Mouse (Mus musculus): Measurements from ENCODE around the gene Ppp1r2. TPM values are rescaled to one million over a fixed set of nuclear protein-coding genes. Genes with fewer than 3 reads are reported as not detected.

Ppp1r2 gene
- polyA plus RNA-seq, 1 experiment = 89.0 TPM

GRCm38 (mm10) chr16:31231591-31231990 lies 43.5 kb downstream of the Ppp1r2 start:
- 81% methylated on average over 5 of the region's 5 CpGs for WGBS
- DNase-seq = no peak
- no peak for TF ChIP-seq CTCF (IDR thresholded peaks at IDR 0.05; ENCODE audit: insufficient read depth, low read length)
- TF ChIP-seq POLR2A (IDR thresholded peaks at IDR 0.05; ENCODE audit: borderline replicate concordance, extremely low read depth, low read depth, low read length) = no peak
- Histone ChIP-seq H3K4me1 (ENCODE audit: control insufficient read depth, insufficient read depth, low read length) (peaks cover 7% of the 10 kb centered on the region; the same call in 1 of the 2 replicates), H3K4me3 (replicated peaks; ENCODE audit: extremely low read depth, low read depth, low read length) (no peak overlapping the region)

- Histone ChIP-seq H3K4me1 (ENCODE audit: control insufficient read depth, insufficient read depth, low read length) (no peaks in the 10 kb centered on the region), H3K4me3 (replicated peaks; ENCODE audit: extremely low read depth, low read depth, low read length) (no peak overlapping the region)
- TF ChIP-seq CTCF (IDR thresholded peaks at IDR 0.05; ENCODE audit: insufficient read depth, low read length) = no peak
- TF ChIP-seq POLR2A (IDR thresholded peaks at IDR 0.05; ENCODE audit: borderline replicate concordance, extremely low read depth, low read depth, low read length) = no peak
- 98% methylated on average over 1 of the region's 1 CpGs for WGBS
- DNase-seq = no peak
Measured at GRCm38 (mm10) chr16:31227746-31228145, 47.3 kb downstream of the Ppp1r2 start.

DNA sequence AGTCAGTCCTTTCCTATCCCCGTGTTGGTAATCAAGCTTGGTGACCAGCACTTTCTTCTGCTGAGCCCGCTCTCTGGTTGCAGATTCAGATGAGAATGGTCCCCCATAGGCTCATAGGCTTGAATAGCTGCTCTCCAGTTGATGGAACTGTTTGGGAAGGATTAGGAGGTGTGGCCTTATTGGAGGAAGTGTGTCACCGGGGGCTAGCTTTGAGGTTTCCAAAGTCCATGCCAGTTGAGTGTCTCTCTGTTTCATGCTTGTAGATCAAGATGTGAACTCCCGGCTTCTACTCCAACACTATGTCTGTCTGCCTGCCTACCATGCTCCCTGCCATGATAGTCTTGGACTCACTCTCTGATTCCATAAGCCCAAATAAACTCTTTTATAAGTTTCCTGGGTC lies 59.8 kb downstream of the Ppp1r2 start:
- no peak for TF ChIP-seq POLR2A (IDR thresholded peaks at IDR 0.05; ENCODE audit: borderline replicate concordance, extremely low read depth, low read depth, low read length)
- TF ChIP-seq CTCF (IDR thresholded peaks at IDR 0.05; ENCODE audit: insufficient read depth, low read length) = no peak
- 94% methylated on average over 4 of the region's 4 CpGs for WGBS
- DNase-seq = no peak
- Histone ChIP-seq H3K4me1 (ENCODE audit: control insufficient read depth, insufficient read depth, low read length) (peaks cover 3% of the 10 kb centered on the region; the same call in 1 of the 2 replicates), H3K4me3 (replicated peaks; ENCODE audit: extremely low read depth, low read depth, low read length) (no peak overlapping the region)

DNA sequence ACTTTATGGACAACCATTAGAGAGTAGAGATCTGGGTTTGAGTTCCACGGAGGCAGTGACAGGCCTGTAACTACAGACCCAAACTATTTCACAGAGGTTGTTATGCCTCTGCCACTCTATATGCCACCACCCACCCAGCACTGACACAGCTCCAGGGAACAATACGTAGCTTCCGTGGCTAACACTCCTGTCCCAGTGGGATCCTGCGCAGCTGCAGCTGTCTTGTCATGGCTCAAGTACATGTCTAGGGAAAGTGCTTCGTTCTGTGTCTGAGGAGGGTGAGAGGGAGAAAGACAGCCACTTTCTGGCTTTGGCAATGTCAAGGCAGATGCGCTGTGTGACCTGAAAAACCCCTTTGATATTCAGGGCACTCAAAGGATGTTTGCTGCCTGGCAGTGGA lies 61.6 kb downstream of the Ppp1r2 start:
- no peak for DNase-seq
- TF ChIP-seq POLR2A (IDR thresholded peaks at IDR 0.05; ENCODE audit: borderline replicate concordance, extremely low read depth, low read depth, low read length) = no peak
- peaks cover 10% of the 10 kb centered on the region for H3K4me1 ChIP-seq (ENCODE audit: control insufficient read depth, insufficient read depth, low read length)
- WGBS = 93% methylated on average over 6 of the region's 6 CpGs
- no peak overlapping the region for H3K4me3 ChIP-seq (replicated peaks; ENCODE audit: extremely low read depth, low read depth, low read length)

DNA sequence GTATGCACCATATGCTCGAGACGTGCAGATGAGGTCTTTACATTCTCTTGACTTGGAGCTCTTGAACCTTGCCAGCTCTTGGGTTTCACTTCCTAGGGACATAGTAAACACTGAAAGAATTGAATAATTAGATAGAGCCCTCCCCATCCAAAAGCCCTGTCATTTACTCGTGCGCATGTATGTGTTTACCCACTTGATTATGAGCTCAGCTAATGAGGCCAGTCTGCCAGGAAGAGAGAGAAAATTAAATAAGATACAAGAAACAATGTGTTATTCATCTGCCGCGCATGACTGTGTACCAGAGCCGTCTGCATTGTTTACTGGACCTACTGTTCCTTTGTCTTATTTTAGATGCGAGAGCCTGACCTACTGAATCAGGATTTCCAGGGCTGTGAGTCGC lies 63.6 kb downstream of the Ppp1r2 start:
- peaks cover 10% of the 10 kb centered on the region for H3K4me1 ChIP-seq (ENCODE audit: control insufficient read depth, insufficient read depth, low read length)
- TF ChIP-seq CTCF (IDR thresholded peaks at IDR 0.05; ENCODE audit: insufficient read depth, low read length) = no peak
- no peak for TF ChIP-seq POLR2A (IDR thresholded peaks at IDR 0.05; ENCODE audit: borderline replicate concordance, extremely low read depth, low read depth, low read length)
- 36% methylated on average over 9 of the region's 9 CpGs for WGBS
- H3K4me3 ChIP-seq (replicated peaks; ENCODE audit: extremely low read depth, low read depth, low read length) = no peak overlapping the region
- no peak for DNase-seq

DNA sequence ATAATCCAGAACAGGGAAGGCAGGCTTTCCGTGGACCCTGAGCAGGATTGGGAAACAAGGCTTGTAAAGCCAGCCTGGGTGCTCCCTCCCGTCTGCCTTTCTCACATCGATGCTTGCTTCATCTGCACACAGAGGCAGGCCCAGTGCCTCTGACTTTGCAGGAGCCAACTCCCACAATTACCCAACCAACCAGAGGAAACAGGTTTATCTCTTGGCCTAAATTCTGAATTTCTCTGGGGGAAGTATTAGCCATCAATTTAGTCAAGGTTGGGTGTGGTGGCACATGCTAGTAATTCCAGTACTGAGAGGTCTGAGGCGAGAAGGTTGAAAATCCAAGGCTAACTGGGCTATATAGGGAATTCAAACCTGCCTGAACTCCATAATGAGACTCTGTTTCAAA lies 64.6 kb downstream of the Ppp1r2 start:
- no peak for DNase-seq
- Histone ChIP-seq H3K4me3 (replicated peaks; ENCODE audit: extremely low read depth, low read depth, low read length) (no peak overlapping the region), H3K4me1 (ENCODE audit: control insufficient read depth, insufficient read depth, low read length) (peaks cover 10% of the 10 kb centered on the region)
- TF ChIP-seq POLR2A (IDR thresholded peaks at IDR 0.05; ENCODE audit: borderline replicate concordance, extremely low read depth, low read depth, low read length) (no peak), CTCF (IDR thresholded peaks at IDR 0.05; ENCODE audit: insufficient read depth, low read length) (no peak)
- 35% methylated on average over 4 of the region's 4 CpGs for WGBS

DNA sequence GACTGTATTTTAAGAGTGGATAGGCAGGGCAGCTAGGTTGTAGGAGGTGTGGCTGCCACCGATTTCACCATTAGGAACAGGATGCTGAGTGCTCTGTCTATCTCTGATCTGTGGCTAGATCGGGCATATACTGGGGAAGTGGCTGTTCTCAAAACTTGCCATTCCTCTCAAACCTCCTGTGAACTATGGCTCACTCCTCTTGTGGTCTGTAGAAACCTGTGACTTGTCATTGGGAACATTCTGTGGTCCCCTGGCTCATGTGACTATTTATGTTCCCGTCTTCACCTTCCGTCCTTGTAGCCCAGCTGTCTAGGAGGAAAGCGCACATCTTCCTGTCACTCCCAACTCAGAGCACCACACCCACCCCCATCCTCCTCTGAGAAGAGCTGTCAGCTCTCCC lies 65.2 kb downstream of the Ppp1r2 start:
- Histone ChIP-seq H3K4me1 (ENCODE audit: control insufficient read depth, insufficient read depth, low read length) (peaks cover 10% of the 10 kb centered on the region), H3K4me3 (replicated peaks; ENCODE audit: extremely low read depth, low read depth, low read length) (no peak overlapping the region)
- 35% methylated on average over 5 of the region's 5 CpGs for WGBS
- TF ChIP-seq CTCF (IDR thresholded peaks at IDR 0.05; ENCODE audit: insufficient read depth, low read length) (no peak), POLR2A (IDR thresholded peaks at IDR 0.05; ENCODE audit: borderline replicate concordance, extremely low read depth, low read depth, low read length) (no peak)
- no peak for DNase-seq

- 73% methylated on average over 7 of the region's 7 CpGs for WGBS
- TF ChIP-seq POLR2A (IDR thresholded peaks at IDR 0.05; ENCODE audit: borderline replicate concordance, extremely low read depth, low read depth, low read length) = no peak
- no peak for TF ChIP-seq CTCF (IDR thresholded peaks at IDR 0.05; ENCODE audit: insufficient read depth, low read length)
- Histone ChIP-seq H3K4me3 (replicated peaks; ENCODE audit: extremely low read depth, low read depth, low read length) (no peak overlapping the region), H3K4me1 (ENCODE audit: control insufficient read depth, insufficient read depth, low read length) (peaks cover 7% of the 10 kb centered on the region)
- DNase-seq = no peak
Measured at GRCm38 (mm10) chr16:31205726-31206125, 69.4 kb downstream of the Ppp1r2 start.

DNA sequence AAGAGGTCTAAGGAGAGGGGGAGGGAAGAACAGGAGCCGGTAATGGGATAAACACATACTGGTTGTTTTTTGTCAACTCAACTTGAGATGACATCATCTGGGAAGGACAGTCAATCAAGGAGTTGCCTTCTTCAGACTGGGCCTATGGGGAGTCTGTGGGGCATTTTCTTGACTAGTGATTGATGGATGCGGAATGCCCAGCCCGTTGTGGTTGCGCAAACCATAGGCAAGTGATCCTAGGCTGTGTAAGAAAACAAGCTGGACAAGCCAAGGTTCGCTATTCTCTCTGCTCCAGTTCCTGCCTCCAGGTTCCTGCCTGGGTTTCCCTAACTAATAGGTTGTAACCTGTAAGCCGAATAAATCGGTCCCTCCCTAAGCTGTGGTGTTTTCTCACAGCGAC lies 69.9 kb downstream of the Ppp1r2 start:
- DNase-seq = no peak
- WGBS = 85% methylated on average over 8 of the region's 8 CpGs
- TF ChIP-seq CTCF (IDR thresholded peaks at IDR 0.05; ENCODE audit: insufficient read depth, low read length) (no peak), POLR2A (IDR thresholded peaks at IDR 0.05; ENCODE audit: borderline replicate concordance, extremely low read depth, low read depth, low read length) (no peak)
- Histone ChIP-seq H3K4me3 (replicated peaks; ENCODE audit: extremely low read depth, low read depth, low read length) (no peak overlapping the region), H3K4me1 (ENCODE audit: control insufficient read depth, insufficient read depth, low read length) (peaks cover 7% of the 10 kb centered on the region)

- Histone ChIP-seq H3K4me1 (ENCODE audit: control insufficient read depth, insufficient read depth, low read length) (peaks cover 4% of the 10 kb centered on the region), H3K4me3 (replicated peaks; ENCODE audit: extremely low read depth, low read depth, low read length) (no peak overlapping the region)
- no peak for TF ChIP-seq POLR2A (IDR thresholded peaks at IDR 0.05; ENCODE audit: borderline replicate concordance, extremely low read depth, low read depth, low read length)
- no peak for TF ChIP-seq CTCF (IDR thresholded peaks at IDR 0.05; ENCODE audit: insufficient read depth, low read length)
- WGBS = 78% methylated on average over 1 of the region's 1 CpGs
- no peak for DNase-seq
Measured at GRCm38 (mm10) chr16:31204216-31204615, 70.9 kb downstream of the Ppp1r2 start.

Measured in lung, adult 2 months (tissue).